Mouse (Mus musculus) testis, adult 2 months (tissue): ENCODE results near the gene Gmeb2. TPM values are rescaled to one million over a fixed set of nuclear protein-coding genes. Genes with fewer than 3 reads are reported as not detected.

Source experiments
- H3K27ac ChIP-seq: fragments of 200-500 bp; 2 replicates; pipeline ENCODE4 v1.5.1; 2012; ENCODE audit warnings: low read depth, low read length; ENCODE audit not compliant: control insufficient read depth, insufficient read depth
- H3K27me3 ChIP-seq: fragments of 200-500 bp; 2 replicates; pipeline ENCODE4 v1.6.1; 2012; ENCODE audit warnings: mild to moderate bottlenecking, low read length, moderate library complexity; ENCODE audit not compliant: control insufficient read depth, insufficient read depth
- H3K36me3 ChIP-seq: fragments of 200-500 bp; 2 replicates; pipeline ENCODE4 v1.6.1; 2012; ENCODE audit warnings: mild to moderate bottlenecking, low read length; ENCODE audit not compliant: control insufficient read depth, insufficient read depth
- H3K4me1 ChIP-seq: fragments of 200-500 bp; 2 replicates; pipeline ENCODE4 v1.6.1; 2012; ENCODE audit warnings: low read length; ENCODE audit not compliant: control insufficient read depth, insufficient read depth
- H3K4me3 ChIP-seq: fragments of 200-500 bp; 2 replicates; pipeline ENCODE4 v1.5.1; 2012; ENCODE audit warnings: low read depth, mild to moderate bottlenecking, low read length, moderate library complexity, mixed read lengths; ENCODE audit not compliant: control insufficient read depth
- CTCF ChIP-seq: fragments of 200-500 bp; IDR thresholded peaks from 2 replicates; pipeline ENCODE4 v1.5.1; 2012; ENCODE audit warnings: low read depth, mild to moderate bottlenecking, inconsistent platforms, low read length, moderate library complexity; ENCODE audit not compliant: control insufficient read depth, insufficient read depth, insufficient replicate concordance
- POLR2A ChIP-seq: fragments of 200-500 bp; IDR thresholded peaks from 2 replicates; pipeline ENCODE4 v1.6.1; 2012; ENCODE audit warnings: low read depth, mild to moderate bottlenecking, inconsistent platforms, low read length, moderate library complexity; ENCODE audit not compliant: control insufficient read depth
- polyA plus RNA-seq: library from polyadenylated mRNA; depleted of rRNA; stranded (reverse); fragments of >200 nt; gene quantifications from 2 replicates; pipeline ENCODE4 v1.2.3, GENCODE M21; 2012; rRNA removed

The Gmeb2 gene
- polyA plus RNA-seq, 1 experiment, result 10.2 TPM

GRCm38 (mm10) chr2:181206118-181206517 is 81.7 kb downstream of the Gmeb2 start:
- Histone ChIP-seq H3K36me3 (no peaks in the 10 kb centered on the region), H3K27me3 (no peaks in the 10 kb centered on the region), H3K27ac (no peak overlapping the region), H3K4me3 (no peak overlapping the region), H3K4me1 (peaks cover 9% of the 10 kb centered on the region; the same call in 1 of the 2 replicates)
- TF ChIP-seq CTCF, result no peak

- no peak for TF ChIP-seq CTCF
- no peak for TF ChIP-seq POLR2A
- H3K36me3 ChIP-seq, result no peaks in the 10 kb centered on the region
- H3K27me3 ChIP-seq, result no peaks in the 10 kb centered on the region
- H3K4me1 ChIP-seq, result peaks cover 9% of the 10 kb centered on the region; the same call in 1 of the 2 replicates
- H3K27ac ChIP-seq, result no peak overlapping the region
- H3K4me3 ChIP-seq, result no peak overlapping the region
Observed at GRCm38 (mm10) chr2:181205678-181206077, 82.2 kb downstream of the Gmeb2 start.

- H3K4me3 ChIP-seq, result no peak overlapping the region
- no peak for TF ChIP-seq CTCF
- no peak for TF ChIP-seq POLR2A
- H3K4me1 ChIP-seq, result peaks cover 9% of the 10 kb centered on the region; the same call in 1 of the 2 replicates
- H3K27ac ChIP-seq, result no peak overlapping the region
- no peaks in the 10 kb centered on the region for H3K27me3 ChIP-seq
- no peaks in the 10 kb centered on the region for H3K36me3 ChIP-seq
Observed at GRCm38 (mm10) chr2:181202886-181203285, 84.9 kb downstream of the Gmeb2 start.

DNA sequence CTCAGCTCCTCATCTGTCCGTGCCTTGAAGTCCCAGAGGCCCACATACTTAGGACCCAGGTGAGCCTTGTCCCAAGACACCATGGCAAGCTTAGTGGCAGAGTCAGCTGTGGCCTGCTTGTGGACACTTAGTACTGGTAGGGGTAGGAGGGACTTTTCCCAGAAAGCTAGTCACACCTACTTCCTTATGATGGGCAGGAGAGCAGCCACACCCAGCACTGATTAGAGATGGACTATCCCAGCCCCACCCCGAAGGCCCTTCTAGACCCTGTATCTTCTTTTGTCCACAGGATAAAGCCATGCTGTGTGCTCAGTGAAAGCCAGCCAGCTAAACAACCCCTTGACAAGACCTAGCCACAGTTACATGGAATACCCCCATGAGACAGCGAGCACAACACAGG is 85.4 kb downstream of the Gmeb2 start, which contains the start of gene Ptk6:
Gene Ptk6, minus strand, starts transcription at position 368 of the 400 bp plus-strand sequence.
- Histone ChIP-seq H3K4me1 (peaks cover 9% of the 10 kb centered on the region; the same call in 1 of the 2 replicates), H3K36me3 (no peaks in the 10 kb centered on the region), H3K27me3 (no peaks in the 10 kb centered on the region), H3K4me3 (no peak within 1 kb of the TSS), H3K27ac (no peak within 1 kb of the TSS)
- no peak for TF ChIP-seq POLR2A
- TF ChIP-seq CTCF, result no peak

GRCm38 (mm10) chr2:181201606-181202005 is 86.2 kb downstream of the Gmeb2 start:
- Histone ChIP-seq H3K4me3 (no peak overlapping the region), H3K36me3 (no peaks in the 10 kb centered on the region), H3K27me3 (no peaks in the 10 kb centered on the region), H3K27ac (no peak overlapping the region), H3K4me1 (peaks cover 9% of the 10 kb centered on the region; the same call in 1 of the 2 replicates)
- no peak for TF ChIP-seq CTCF
- no peak for TF ChIP-seq POLR2A

Other genes starting within 250 kb of the Gmeb2 start
- 0.91 and 1.0 TPM in 2 replicates for gene Chrna4, start 244.5 kb downstream of the Gmeb2 start, polyA plus RNA-seq
- gene Kcnq2, start 152.7 kb downstream of the Gmeb2 start, polyA plus RNA-seq, result 9.2 and 9.8 TPM in 2 replicates
- 0.07 TPM in 2 replicates for gene Eef1a2, start 131.0 kb downstream of the Gmeb2 start, polyA plus RNA-seq
- gene Ppdpf, start 100.8 kb downstream of the Gmeb2 start, polyA plus RNA-seq, result 8.2 and 9.5 TPM in 2 replicates
- 0.12 and 0.20 TPM in 2 replicates for gene Ptk6, start 85.2 kb downstream of the Gmeb2 start, polyA plus RNA-seq
- 1.4 and 1.6 TPM in 2 replicates for gene Srms, start 74.8 kb downstream of the Gmeb2 start, polyA plus RNA-seq
- gene Fndc11, start 68.0 kb downstream of the Gmeb2 start, polyA plus RNA-seq, result 440 and 469 TPM in 2 replicates
- 1.4 and 1.7 TPM in 2 replicates for gene Helz2, start 46.0 kb downstream of the Gmeb2 start, polyA plus RNA-seq
- gene Stmn3, start 26.5 kb upstream of the Gmeb2 start, polyA plus RNA-seq, result not detected in 2 replicates
- 71.8 and 75.1 TPM in 2 replicates for gene Rtel1, start 31.7 kb upstream of the Gmeb2 start, polyA plus RNA-seq
- gene Zgpat, start 76.9 kb upstream of the Gmeb2 start, polyA plus RNA-seq, result 15.8 and 16.1 TPM in 2 replicates
- 35.9 and 43.2 TPM in 2 replicates for gene Arfrp1, start 77.4 kb upstream of the Gmeb2 start, polyA plus RNA-seq
- gene Lime1, start 92.0 kb upstream of the Gmeb2 start, polyA plus RNA-seq, result 13.9 and 14.6 TPM in 2 replicates
- gene Zbtb46, start 171.4 kb upstream of the Gmeb2 start, polyA plus RNA-seq, result 8.3 and 10.1 TPM in 2 replicates
- 141 and 146 TPM in 2 replicates for gene Abhd16b, start 205.2 kb upstream of the Gmeb2 start, polyA plus RNA-seq
- gene Tpd52l2, start 209.1 kb upstream of the Gmeb2 start, polyA plus RNA-seq, result 17.4 and 17.5 TPM in 2 replicates
- gene Dnajc5, start 232.4 kb upstream of the Gmeb2 start, polyA plus RNA-seq, result 16.6 and 19.8 TPM in 2 replicates